Mouse (Mus musculus) olfactory bulb, adult 2 months (tissue): ENCODE measurements around the gene Fbxo21. TPM values are rescaled to one million over a fixed set of nuclear protein-coding genes. Genes with fewer than 3 reads are reported as not detected.
A peak's percentile ranks its signal among the peaks of the same experiment; 100 is the strongest.

Experiments used
- H3K27ac ChIP-seq: fragments of 200-500 bp; 2 replicates; pipeline ENCODE4 v1.5.1; 2012; ENCODE audit warnings: low read depth, low read length; ENCODE audit not compliant: insufficient read depth
- H3K4me1 ChIP-seq: fragments of 200-500 bp; 2 replicates; pipeline ENCODE4 v1.6.1; 2012; ENCODE audit warnings: low read length; ENCODE audit not compliant: control insufficient read depth, insufficient read depth
- H3K4me3 ChIP-seq: fragments of 200-500 bp; 2 replicates; pipeline ENCODE4 v1.5.1; 2012; ENCODE audit warnings: mild to moderate bottlenecking, low read depth, low read length, moderate library complexity; ENCODE audit not compliant: insufficient read depth
- CTCF ChIP-seq: fragments of 200-500 bp; IDR thresholded peaks from 2 replicates; pipeline ENCODE4 v1.5.1; 2012; ENCODE audit warnings: low read depth, mild to moderate bottlenecking, low read length, moderate library complexity; ENCODE audit not compliant: insufficient read depth
- POLR2A ChIP-seq: fragments of 200-500 bp; IDR thresholded peaks from 2 replicates; pipeline ENCODE4 v1.6.1; 2012; ENCODE audit warnings: mild to moderate bottlenecking, low read depth, low read length, moderate library complexity; ENCODE audit not compliant: insufficient read depth
- WGBS: fragments of 180-500 bp; shearing (Covaris S2); methylation state at CpG from one replicate; pipeline ENCODE4 v1.1.7; 2018; 5-methylcytosine and 5-hydroxymethylcytosine counted together
- polyA plus RNA-seq: library from polyadenylated mRNA; stranded (reverse); fragments of >200 nt; gene quantifications from 2 replicates; pipeline ENCODE4 v1.2.4, GENCODE M21; 2012; ENCODE audit warnings: low replicate concordance; ENCODE audit not compliant: missing spikeins, insufficient read depth, insufficient read length

Gene Fbxo21
- polyA plus RNA-seq, 1 experiment = not detected

GRCm38 (mm10) chr5:118004619-118005018, 28.1 kb downstream of the Fbxo21 start:
- WGBS = 50% methylated on average over 8 of the region's 8 CpGs
- TF ChIP-seq POLR2A (no peak), CTCF (peak; percentile 77; the same call in 1 of the 2 replicates)
- H3K4me3 ChIP-seq = no peak overlapping the region
- H3K4me1 ChIP-seq = peaks cover 45% of the 10 kb centered on the region
- H3K27ac ChIP-seq = no peak overlapping the region

- WGBS = 71% methylated on average over 1 of the region's 1 CpGs
These were observed 29.2 kb downstream of the Fbxo21 start for GRCm38 (mm10) chr5:118005728-118006127.

GRCm38 (mm10) chr5:118008344-118008743, 31.8 kb downstream of the Fbxo21 start:
- 87% methylated on average over 13 of the region's 13 CpGs for WGBS
- TF ChIP-seq POLR2A = no peak
- TF ChIP-seq CTCF = no peak
- Histone ChIP-seq H3K4me1 (peaks cover 39% of the 10 kb centered on the region), H3K4me3 (no peak overlapping the region), H3K27ac (no peak overlapping the region)

More at GRCm38 (mm10) chr5:118005728-118006127, 29.2 kb downstream of the Fbxo21 start:
- Histone ChIP-seq H3K27ac (no peak overlapping the region), H3K4me1 (peaks cover 43% of the 10 kb centered on the region), H3K4me3 (no peak overlapping the region)
- no peak for TF ChIP-seq POLR2A
- no peak for TF ChIP-seq CTCF

- TF ChIP-seq POLR2A = no peak
- TF ChIP-seq CTCF = no peak
- WGBS = 79% methylated on average over 7 of the region's 7 CpGs
- H3K4me3 ChIP-seq = no peak overlapping the region
- H3K27ac ChIP-seq = no peak overlapping the region
- peaks cover 22% of the 10 kb centered on the region for H3K4me1 ChIP-seq
These were observed 34.3 kb downstream of the Fbxo21 start for GRCm38 (mm10) chr5:118010872-118011271.

- Histone ChIP-seq H3K27ac (no peak overlapping the region), H3K4me3 (no peak overlapping the region), H3K4me1 (peaks cover 14% of the 10 kb centered on the region)
- WGBS = 46% methylated on average over 7 of the region's 7 CpGs
- TF ChIP-seq POLR2A (no peak), CTCF (no peak)
These were observed 35.3 kb downstream of the Fbxo21 start for GRCm38 (mm10) chr5:118011796-118012195.

- peaks cover 14% of the 10 kb centered on the region; the same call in 1 of the 2 replicates for H3K4me1 ChIP-seq
- no peak overlapping the region for H3K27ac ChIP-seq
- 33% methylated on average over 12 of the region's 12 CpGs for WGBS
- no peak overlapping the region for H3K4me3 ChIP-seq
- TF ChIP-seq CTCF (no peak), POLR2A (no peak)
These were observed 38.5 kb downstream of the Fbxo21 start for GRCm38 (mm10) chr5:118015028-118015427.

GRCm38 (mm10) chr5:118015669-118016068, 39.1 kb downstream of the Fbxo21 start:
- Histone ChIP-seq H3K4me1 (peaks cover 14% of the 10 kb centered on the region; the same call in 1 of the 2 replicates), H3K27ac (no peak overlapping the region), H3K4me3 (no peak overlapping the region)
- no peak for TF ChIP-seq POLR2A
- TF ChIP-seq CTCF = no peak
- WGBS = 88% methylated on average over 2 of the region's 2 CpGs

- Histone ChIP-seq H3K4me3 (no peak overlapping the region), H3K4me1 (peaks cover 11% of the 10 kb centered on the region; the same call in 1 of the 2 replicates), H3K27ac (no peak overlapping the region)
- TF ChIP-seq POLR2A (no peak), CTCF (no peak)
- WGBS = 46% methylated on average over 5 of the region's 5 CpGs
These were observed 41.0 kb downstream of the Fbxo21 start for GRCm38 (mm10) chr5:118017527-118017926.

- Histone ChIP-seq H3K27ac (no peak overlapping the region), H3K4me3 (no peak overlapping the region), H3K4me1 (peaks cover 9% of the 10 kb centered on the region; the same call in 1 of the 2 replicates)
- TF ChIP-seq POLR2A (no peak), CTCF (no peak)
- 83% methylated on average over 11 of the region's 11 CpGs for WGBS
These were observed 43.4 kb downstream of the Fbxo21 start for GRCm38 (mm10) chr5:118019905-118020304.

- Histone ChIP-seq H3K4me1 (peaks cover 17% of the 10 kb centered on the region), H3K4me3 (no peak overlapping the region), H3K27ac (no peak overlapping the region)
- 77% methylated on average over 3 of the region's 3 CpGs for WGBS
- no peak for TF ChIP-seq CTCF
- TF ChIP-seq POLR2A = no peak
These were observed 46.5 kb downstream of the Fbxo21 start for GRCm38 (mm10) chr5:118023053-118023452.
